Mouse (Mus musculus): ENCODE results near the gene Odf2.
"Not testable (repeated sequence)": the region's sequence is repeated elsewhere in the genome, so short reads cannot be mapped to it uniquely, and the experiment has no call there.

Odf2 gene

DNA sequence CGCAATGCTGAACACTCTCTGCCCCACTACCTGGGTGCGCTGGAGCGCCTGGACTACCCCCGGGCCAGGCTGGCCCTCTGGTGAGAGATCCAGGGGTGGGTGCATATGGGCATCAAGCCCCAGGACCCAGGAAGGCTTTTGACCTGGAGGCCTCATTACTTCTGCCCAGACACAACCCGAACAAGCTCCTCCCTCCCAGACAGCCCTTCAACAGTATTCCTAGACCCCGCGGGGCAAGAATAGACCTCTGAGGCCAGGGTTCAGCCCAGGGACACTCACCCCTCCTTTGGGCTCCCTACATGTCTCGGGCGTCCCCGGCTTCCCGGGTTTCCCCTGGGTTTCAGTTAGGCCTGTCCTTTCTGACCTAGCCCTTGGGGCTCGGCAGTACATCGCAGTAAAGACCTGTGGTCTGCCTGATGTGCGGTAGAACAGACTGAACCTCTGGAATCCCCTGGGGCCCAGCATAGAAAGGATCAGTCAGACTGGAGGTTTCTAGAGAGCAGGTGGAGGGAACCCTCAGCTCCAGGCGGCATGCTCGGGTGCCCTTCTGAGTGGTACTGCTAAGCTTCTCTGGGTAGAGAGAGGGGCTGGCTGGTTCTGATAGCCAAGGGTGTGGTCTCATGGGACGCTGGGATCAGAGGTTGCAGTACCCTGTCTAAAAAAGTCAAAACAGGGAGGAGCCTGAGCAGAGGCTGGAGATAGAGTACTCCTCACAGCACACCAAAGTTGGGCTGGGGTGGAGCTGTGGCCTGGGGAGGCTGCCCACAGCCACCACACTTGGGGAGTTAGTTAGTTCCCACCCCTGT, 19.2 kb upstream of the Odf2 start:
- DNase-seq: no peak

DNA sequence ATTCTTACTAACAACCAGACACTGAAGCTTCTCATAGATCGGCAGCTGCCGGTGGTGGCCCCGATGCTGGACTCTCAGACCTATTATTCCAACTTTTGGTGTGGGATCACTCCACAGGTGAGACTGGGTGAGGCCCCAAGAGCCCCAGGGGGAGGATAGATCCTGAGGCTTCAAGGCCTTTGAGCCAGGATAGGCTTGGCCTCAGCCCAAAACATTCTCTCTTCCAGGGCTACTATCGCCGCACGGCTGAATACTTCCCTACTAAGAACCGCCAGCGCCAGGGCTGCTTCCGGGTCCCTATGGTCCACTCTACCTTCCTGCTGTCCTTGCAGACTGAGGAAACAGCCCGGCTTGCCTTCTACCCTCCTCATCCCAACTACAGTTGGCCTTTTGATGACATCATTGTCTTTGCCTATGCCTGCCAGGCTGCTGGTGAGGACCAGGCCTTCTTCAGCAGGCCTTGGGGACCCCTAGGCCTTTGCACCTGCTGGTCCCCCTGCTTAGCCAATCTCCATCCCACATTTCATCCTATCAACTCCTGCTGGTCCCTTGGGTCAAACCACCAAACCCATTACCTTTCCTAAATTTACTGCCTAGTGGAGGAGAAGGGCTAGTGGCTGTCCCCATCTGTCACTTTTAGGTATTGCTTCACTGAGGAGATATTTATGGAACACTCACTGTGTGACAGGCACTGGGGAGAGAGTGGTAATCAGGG, 16.3 kb upstream of the Odf2 start:
- DNase-seq: no peak

DNA sequence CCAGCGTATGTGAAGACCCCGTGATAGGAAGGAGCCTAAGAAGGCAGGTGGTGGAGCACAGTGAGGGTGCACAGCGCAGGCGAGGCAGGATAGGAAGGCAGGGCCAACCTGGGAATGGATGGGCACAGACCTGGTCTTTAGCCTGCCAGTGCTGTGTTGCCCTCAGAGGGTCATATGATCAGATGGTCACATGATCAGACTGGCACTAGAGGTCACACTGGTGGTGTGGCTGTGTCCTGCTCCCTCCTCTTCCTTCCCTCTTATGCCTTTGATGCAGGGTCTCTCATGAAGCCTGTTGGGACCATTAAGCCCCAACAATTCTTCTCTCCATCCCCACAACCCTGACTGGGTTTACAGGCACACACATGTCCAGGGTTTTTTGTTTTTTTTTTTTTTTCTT, 15.2 kb upstream of the Odf2 start:
- no peak for DNase-seq

DNA sequence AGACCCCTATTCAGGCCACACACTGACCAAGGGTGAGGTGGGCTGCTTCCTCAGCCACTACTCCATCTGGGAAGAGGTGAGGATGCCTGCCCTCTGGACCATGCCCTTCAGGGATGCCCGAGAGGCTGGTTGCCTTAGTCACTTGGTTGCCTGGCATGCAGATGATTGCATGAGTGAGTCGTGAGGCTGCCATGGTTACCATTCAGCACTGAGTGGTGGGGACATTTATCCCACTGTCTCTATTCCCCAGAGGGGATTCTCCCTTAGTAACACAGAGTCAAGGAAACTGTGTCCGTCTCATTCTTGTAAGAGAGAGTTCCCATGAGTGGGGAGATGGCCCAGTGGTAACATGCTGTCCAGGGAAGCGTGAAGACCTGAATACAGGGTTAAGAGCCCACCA, 11.0 kb upstream of the Odf2 start:
- DNase-seq: no peak

DNA sequence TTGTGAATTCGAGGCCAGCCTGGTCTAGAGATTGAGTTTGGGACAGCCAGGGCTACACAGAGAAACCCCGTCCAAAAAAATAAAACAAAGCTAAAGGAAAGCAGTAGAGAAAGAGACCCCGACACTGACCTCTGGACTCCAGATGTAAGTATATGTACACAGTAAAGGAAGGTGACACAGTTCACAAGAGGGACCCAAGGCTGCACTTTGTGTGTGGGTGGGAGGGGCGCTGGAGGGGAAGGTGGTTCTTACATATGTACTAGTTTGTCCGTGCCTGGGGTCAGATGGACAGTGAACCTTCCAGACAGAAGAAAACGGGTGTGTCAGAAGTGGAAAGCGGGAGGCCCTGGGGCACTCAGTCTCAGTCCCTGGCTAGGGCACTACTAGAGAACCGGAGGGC, 9.8 kb upstream of the Odf2 start:
- no peak for DNase-seq

DNA sequence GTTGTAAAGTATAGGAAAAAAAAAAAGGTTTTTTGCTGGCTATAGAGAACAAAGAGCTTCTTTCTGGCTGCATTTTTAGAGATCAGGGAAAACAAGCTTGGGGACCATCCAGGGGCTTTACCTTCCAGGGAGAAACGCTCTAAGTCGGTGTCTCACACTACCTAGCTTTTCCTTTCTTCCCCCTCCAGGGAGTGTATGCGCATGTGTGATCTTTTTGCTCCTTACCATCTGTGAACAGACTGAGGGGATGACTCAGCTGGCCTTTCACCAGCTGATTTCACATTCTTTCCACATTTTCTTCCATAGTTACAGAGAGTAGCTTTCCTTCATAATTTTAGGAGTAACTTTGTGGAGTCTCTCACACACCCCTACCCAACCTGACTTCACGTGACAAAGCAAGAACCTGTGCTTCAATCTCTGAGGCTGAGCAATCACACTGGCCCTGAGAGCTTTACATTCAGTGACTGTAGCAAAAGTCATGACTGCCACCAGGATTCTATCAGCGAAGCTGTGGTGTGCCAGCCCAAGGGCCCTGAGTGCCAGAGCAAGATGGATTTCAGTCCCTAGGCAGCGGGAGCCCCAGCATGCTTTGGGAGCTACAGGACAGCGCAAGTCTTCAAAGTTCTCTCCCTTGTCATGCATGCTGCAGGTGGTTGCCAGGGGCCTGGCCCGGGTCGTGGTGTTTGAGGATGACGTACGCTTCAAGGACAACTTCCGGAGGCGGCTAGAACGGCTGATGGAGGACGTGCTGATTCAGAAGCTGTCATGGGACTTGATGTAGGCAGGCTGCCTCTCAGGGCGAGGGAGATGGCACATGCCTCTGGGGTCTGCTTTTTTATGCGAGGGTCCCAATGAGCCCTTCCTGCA, 8.8 kb upstream of the Odf2 start:
- DNase-seq: no peak

DNA sequence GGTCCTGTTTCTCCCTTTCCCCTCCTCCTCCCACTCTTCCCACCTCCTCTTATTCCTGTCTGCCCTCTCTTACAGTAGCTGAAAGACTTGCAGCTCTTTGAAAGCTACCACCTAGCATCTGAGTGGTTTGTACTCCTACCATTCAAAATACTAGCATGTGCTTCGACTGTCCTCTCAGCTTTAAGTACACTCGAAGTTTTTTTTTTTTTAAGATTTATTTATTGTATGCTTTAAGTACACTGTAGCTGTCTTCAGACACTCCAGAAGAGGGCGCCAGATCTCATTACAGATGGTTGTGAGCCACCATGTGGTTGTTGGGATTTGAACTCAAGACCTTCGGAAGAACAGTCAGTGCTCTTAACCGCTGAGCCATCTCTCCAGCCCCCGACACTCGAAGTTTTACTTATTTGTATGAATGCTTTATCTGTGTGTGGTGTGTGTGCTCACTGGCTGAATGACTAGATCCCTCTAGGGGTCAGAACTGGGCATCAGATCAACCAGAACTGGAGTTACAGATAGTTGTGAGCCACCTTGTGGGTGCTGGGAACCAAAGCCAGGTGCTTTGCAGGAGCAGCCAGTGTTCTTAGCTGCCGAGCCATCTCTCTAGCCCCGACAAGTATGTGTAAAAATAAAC, 2.2 kb upstream of the Odf2 start:
- not testable (repeated sequence) for DNase-seq

DNA sequence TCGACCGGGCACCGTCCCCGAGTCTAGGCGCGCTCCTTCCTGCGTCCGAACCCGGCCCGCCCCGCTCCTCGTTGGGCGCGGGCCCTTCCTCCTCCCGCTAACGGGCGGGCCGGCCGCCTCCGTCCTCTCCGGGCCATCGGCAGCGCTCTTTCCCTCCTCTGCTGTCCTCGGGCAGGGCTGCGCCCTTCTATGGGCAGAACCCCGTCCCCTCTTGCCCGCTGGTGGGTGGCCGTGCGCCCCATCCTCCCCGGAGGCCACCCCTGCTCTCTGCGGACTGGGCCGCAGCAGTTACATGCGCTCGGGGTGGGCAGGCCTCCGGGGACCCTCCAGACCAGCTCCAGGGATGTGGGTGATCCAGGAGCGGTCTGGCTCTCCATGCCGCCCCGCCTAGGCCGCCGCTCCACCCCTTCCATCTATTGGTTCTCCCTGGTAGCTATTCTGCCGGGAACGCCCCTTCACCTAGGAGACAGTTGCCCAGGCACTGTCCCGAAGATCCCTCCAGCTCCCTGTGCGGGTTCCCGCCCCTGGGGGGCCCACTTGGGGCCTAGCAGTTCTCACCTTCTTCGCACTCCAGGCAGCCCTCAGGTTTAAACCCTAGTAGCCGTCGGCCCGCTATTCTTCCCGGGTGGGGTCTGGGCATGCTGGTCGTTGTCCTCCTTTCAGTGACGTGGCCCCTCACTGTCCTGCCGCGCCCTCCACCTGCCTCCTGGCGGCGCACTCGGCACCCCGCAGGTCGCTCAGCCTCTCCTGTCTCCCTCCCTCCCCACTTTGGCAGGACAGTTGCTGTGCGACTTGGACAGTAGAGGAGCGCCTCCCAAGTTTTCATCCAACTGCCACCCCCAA, 1.2 kb downstream of the Odf2 start:
- DNase-seq: peak; percentile 74

DNA sequence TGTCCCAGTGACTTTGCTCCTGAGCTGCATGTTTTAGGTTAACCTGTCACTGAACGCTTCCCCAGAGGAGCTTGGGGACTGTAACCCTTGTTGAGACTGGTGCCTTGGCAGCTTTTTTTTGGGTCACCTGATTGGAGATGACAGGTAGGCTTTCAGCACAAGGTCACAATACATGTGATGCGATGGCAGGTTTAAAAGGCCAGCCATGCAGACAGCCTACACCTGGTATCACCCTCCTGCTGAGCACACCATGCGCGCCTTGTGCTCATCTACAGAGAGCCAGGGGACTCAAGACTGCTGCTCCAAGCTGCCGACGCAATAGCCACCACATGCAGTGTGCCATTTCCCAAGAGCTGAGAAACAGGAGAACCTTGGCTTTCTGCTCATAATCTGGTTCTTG, 2.8 kb downstream of the Odf2 start:
- no peak for DNase-seq

DNA sequence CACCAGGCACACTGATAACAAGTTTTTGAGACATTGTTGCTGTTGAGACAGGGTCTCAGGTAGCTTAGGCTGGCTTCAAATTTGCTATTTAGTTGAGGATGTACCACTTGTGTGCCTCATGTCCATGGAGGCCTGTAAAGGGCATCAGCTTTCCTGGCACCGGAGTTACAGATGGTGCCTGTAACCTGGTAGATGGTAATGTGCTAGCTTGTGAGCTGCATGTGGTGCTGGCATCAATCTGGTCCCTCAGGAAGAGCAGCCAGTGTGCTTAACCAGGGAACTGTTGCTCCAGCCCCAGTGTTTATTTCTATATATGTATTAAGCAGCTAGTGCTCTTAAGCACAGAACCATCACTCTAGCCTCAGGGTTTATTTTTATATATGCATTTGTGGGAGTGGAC, 7.0 kb downstream of the Odf2 start:
- no peak for DNase-seq

DNA sequence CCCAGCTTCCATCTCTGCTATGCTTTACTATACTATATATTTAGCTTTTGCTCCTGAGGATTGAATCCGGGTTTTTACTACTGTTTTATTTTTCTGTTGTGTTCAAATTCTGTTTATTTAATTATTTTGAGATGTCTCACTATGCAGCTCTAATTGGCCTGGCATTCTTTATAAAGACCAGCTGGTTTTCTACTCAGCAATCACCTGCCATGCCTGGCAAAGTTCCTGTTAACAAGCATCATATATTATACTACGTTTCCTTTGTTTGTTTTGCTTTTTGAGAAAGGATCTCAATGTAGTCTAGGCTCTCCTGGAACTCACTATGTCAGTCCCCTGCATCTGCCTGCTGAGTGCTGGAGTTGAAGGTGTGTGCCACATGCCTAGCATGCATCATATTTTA, 8.3 kb downstream of the Odf2 start:
- no peak for DNase-seq

DNA sequence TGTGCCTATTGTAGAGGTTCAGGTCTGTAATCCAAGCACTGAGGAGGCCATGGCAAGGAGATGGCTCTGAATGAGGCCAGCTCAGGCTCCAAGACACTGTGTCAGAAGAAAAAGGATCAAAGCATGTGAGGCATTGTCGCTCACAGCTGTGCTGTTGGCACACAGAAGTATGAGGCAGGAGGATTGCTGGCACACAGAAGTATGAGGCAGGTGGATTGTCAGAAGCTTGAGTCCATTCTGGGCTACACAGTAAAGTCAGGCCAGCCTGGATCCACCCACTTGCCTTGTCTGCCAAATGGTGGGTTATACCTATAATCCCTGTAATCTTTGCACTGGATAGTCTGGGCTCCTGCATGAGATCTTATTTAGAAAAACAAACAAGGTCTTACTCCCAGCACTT, 9.1 kb downstream of the Odf2 start:
- DNase-seq: no peak

DNA sequence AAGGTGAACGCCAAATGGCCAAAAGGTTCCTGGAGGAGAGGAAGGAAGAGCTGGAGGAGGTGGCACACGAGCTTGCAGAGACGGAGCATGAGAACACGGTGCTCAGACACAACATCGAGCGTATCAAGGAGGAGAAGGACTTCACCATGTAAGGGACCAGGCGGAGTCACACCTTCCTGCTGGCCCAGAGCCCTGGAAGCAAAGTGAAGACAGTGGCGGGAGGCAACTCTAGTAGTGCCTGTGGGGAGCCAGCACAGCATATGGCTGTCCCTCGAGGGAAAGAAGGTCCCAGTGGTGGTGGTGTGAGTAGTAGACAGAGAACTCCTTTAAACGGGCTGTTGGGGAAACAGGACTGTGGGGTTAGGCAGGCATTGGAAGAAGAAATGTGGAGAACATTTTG, 13.2 kb downstream of the Odf2 start:
- no peak for DNase-seq

DNA sequence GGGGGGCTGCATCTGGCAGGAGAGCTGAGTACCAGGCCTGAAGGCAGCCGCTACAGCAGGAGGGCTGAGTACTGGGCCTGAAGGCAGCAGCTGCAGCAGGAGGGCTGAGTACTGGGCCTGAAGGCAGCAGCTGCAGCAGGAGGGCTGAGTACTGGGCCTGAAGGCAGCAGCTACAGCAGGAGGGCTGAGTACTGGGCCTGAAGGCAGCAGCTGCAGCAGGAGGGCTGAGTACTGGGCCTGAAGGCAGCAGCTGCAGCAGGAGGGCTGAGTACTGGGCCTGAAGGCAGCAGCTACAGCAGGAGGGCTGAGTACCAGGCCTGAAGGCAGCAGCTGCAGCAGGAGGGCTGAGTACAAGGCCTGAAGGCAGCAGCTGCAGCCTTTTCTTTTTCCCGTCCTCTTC, 19.1 kb downstream of the Odf2 start:
- not testable (repeated sequence) for DNase-seq

DNA sequence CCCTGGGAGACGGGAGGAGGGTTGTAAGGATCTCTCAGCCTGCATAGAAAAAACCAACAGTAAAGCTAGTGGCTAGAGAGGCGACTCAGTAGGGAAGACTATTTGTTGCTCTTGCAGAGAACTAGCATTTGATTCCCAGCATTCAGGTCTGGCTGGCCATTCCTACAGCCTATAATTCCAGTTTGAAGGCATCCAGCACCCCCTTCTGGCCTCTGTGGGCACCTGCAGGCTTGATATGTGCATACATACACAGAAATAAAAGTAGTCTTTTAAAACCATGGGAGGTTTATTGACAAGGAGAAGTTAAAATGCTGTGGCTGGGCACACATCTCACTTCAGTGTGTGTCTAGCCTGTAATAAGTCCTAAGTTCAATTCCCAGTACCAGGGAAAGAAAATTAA, 21.0 kb downstream of the Odf2 start:
- DNase-seq: peak; percentile 47

DNA sequence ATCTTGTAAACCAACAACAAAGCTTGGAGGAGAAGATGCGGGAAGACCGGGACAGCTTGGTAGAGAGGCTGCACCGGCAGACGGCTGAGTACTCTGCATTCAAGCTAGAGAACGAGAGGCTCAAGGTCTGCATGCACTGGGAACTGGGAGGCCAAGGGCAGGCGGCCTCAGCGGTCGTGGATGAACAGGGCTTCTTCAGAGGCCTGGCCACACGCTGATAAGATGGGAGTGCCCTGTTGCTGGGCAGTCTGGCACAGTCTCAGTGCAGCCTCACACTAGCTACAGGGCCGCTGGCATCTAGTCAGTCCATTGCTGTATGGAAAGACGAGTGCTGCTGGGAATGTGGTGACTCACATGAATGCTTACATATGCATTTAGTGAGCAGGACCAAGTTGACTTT, 28.6 kb downstream of the Odf2 start:
- no peak for DNase-seq

DNA sequence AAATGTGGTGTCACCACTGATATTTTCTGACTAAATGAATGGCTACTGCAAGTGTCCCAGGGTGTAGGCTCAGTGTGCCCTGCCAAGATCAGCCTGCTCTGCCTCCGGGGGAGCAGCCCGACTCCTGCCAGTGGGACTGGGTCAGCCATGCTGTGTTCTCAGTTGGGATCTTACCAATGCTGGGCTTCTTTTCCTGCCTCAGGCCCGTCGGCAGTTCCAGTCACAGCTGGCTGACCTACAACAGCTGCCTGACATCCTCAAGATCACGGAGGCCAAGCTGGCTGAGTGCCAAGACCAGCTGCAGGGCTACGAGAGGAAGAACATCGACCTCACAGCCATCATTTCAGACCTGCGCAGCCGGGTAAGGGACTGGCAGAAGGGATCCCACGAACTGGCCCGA, 33.0 kb downstream of the Odf2 start:
- DNase-seq: peak; percentile 16

DNA sequence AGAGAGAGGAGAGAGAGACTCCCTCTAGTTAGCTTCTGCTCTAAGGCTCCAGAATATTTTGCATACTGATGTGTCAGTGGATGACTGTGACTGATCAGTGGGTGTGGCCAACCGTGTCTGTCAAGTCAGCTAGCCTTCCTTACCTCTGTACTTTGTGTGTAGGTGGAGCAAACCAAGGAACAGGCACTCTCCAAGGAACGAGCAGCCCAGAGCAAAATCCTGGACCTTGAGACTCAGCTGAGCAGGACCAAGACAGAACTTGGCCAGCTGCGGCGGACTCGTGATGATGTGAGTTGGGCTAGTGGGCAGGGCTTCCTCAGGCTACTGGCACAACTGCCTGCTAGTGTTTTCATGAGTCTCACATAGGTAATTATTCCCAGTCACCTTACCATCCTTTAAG, 37.5 kb downstream of the Odf2 start:
- DNase-seq: no peak

DNA sequence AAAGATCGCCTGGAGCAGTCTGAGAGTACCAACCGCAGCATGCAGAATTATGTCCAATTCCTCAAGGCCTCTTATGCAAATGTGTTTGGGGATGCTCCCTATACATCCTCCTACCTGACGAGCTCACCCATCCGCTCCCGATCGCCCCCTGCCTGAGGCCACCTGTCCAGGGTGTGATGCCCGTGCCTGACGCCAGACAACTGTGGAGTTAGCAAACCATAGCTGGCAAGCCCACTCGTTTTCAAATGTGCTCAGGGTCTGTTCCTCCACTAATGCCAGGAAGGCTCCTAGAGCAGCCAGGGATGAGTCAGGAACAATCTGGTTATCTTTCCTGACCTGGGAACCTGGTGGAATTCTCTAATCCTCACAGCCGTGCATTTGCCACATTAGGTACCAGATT, 41.5 kb downstream of the Odf2 start:
- no peak for DNase-seq

DNA sequence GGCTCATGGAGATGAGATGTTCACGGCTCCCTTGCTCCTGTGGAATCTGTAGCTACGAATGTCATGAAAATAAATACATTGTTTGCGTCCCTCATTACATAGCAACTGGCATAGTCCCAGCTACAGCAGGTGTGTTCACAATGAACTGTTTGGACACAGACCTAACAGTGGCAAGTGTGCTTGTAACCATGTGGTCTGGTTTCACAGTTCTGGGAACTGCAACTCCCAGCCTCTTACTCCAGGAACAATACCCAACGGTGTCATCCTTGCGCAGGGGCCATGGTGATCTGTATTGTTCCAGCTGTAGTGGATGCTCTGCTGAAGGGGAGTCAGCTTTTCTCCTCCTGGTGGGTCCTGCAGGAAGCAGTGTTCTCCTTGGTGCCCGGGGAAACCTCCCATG, 42.2 kb downstream of the Odf2 start:
- DNase-seq: no peak

DNA sequence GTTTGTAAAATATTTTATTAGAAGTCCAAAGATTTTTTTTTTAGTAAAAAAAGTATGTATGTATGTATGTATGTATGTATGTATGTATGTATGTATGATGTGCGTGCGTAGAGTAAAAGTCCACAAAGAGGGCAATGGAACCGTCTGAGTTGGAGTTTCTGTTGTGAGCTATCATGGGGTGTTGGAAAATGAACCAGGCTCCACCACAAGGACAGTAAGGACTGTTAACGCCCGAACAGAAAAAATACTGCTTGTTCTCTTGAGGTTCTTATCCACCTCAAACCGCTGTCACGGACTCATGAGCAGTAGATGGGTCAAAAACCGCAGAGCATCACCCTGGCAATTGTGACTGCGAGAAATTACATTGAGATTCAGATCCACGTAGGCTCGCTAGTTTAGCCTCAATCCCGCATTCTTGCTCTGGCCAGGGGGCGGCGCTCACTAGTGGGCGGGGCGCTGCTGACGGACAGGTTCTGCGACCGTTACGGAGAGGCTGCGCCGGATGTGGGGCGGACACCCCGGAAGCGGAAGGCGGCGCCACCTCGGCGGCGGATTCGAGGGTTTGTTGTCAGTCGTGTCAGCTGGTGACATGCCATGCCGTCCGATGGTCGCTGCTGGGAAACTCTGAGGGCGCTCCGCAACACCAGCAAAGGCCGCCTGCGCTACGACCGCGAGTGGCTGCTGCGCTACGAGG, 46.0 kb downstream of the Odf2 start, which contains the start of gene Gle1:
Gene Gle1, plus strand, starts transcription at position 521 of the 694 bp plus-strand sequence.
- peak; percentile 99 for DNase-seq

DNA sequence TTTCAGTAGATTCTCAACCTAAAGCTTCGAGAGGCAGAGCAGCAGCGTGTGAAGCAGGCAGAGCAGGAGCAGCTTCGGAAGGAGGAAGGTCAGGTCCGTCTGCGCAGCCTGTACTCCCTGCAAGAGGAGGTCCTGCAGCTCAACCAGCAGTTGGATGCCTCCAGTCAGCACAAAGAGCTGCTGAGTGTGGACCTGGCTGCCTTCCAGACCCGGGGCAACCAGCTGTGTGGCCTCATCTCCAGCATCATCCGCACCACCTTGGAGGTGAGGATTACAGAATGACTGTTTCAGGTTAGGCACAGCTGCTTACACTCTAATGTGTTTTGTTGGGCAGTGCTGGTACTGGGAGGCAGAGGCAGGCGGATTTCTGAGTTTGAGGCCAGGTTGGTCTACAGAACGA, 51.1 kb downstream of the Odf2 start:
- DNase-seq: no peak

Measured in thymus, postnatal 4 days (tissue).